Mouse (Mus musculus) telencephalon, adult 2 months (tissue): ENCODE data around the gene Snrpe.

Experiments
- DNase-seq: peaks from one replicate; pipeline ENCODE4 v3.0.0-alpha.2; 2011; ENCODE audit warnings: low read depth, low spot score

The Snrpe gene

DNA sequence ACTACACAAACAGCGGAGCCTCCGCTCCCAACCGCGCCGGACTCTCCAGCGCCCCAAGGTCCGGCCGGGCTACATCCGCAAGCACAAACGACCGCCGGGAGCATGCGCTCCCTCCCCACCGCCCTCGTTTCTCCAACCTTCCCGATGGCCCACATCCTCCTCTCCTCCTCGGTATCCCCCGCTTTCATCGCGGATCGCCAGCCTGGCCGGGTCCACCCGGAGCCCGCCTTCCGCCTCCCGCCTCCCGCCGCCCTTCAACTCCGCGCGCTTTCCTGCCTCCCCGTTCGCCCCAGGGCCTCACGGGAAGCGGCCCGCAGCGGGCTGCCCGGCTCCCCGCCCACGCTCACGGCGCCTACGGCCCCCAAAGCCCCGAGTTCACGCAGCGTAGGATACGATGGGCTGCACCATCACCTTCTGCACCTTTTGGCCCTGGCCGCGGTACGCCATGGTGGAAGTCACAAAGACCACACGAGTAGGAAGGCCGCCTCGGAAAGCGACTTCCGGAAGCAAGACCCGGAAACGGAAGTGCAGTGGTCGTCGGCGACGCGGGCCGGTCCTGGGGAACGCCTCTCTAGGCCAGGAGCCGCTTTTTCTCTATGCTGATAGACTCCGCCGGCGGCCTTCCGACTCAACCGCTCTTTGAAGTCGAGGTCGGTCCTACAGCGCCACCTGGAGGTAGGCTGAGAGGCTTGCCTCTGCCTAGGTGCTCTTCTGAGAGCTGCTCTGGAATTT is at the start of gene Snrpe:
Gene Snrpe (minus strand): TSS at position 521 of the 732 bp plus-strand sequence.
- peak; percentile 99 for DNase-seq

DNA sequence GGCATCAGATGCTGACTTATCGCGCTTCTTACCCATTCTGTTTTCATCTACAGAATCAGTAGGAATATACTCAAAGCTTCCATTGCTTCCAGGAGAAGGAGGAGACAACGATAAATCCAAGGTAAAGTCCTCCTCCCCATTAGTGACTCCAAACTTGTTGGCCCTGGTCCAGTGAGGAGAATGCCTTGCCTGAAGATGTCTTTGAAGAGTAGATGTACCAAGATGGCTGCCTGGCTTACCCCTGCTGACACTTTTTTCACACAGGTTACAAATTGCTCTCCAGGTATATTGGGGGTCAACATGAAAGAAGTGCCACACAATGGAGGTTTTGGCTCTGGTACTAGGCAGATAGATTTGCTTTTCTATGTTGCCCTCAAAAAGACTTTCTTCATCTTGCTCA is 48.8 kb upstream of the Snrpe start:
- DNase-seq = no peak

DNA sequence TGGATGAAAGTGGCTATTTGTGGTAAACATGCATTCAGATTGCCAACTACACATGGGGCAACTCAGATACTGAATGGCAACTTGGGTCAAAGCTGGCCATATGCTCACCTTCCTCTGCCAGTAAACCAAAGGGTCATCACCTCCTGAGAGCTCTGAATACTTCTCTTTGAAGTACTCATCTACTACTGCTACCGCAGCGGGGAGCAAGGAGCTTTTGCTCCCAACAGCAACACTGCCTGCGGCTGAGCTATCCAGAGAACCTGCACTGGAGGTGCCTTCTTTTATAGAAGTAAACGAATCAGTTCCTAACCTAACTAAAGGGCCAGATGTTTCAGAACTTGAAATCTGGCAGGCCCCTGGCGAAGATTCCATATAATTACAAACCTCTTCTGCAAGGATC is 46.7 kb upstream of the Snrpe start:
- DNase-seq = no peak

DNA sequence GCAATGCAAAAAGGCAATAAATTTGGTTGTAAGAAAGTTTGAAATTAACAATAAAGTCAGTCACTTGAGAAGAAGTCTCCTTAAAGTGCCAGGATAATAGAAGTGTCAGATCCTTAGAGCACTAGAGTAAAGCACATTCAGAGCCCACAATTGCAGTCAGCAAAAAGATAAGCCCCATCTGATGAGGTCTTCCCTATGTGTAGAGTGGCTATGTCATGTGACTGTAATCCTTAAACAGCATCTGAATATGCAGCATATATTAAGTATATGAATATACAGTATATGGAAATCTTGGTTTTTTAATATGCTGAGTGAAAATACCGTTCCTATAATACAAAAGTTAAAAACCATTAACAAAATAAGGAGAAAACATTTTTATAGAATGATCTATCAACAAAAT is 42.9 kb upstream of the Snrpe start:
- no peak for DNase-seq

DNA sequence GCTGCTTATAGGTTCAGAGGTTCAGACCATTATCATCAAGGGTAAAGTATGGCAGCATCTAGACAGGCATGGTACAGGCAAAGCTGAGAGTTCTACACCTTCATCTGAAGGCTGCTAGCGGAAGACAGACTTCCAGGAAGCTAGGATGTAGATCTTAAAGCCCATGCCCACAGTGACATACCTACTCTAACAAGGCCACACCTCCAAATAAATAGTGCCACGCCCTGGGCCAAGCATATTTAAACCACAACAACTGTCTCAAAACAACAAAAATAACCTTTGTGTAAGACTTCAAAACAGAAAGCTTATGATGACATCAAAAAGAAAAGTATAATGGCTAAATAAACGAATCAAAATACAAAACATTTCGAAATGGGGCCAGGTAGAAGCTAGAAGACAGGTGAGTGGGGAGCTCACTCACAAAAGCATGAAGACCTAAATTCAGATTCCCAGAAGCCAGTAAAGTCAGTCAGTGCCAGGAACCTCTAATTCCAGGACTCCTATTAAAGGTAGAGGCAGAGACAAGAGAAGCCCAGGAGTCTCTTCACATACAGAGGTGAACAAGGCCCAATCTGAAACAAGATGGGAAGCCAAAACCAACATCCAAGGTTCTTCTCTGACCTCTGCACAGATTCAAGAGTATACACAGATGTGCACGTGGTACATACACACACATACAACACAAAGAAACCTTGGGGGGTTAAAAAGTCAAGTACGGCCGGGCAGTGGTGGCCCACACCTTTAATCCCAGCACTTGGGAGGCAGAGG is 40.4 kb upstream of the Snrpe start:
- no peak for DNase-seq

DNA sequence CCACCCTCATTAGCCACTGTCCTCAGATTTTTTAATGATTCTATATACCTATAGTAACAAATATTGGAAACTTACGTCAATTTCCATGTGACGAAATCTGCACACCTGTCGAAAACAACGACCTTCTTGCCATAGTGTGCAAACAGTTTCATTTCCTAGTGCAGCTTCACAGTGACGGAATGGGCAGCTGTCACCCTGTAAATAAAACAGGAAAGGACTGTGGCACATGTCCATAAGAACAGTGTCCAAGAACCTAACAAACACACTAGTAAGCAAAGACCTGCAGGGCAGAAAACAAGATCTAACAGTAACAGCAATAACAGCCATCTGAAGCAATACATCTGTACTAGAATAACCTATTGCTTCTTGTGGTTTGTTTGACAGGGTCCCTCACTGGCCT is 35.6 kb upstream of the Snrpe start:
- no peak for DNase-seq

DNA sequence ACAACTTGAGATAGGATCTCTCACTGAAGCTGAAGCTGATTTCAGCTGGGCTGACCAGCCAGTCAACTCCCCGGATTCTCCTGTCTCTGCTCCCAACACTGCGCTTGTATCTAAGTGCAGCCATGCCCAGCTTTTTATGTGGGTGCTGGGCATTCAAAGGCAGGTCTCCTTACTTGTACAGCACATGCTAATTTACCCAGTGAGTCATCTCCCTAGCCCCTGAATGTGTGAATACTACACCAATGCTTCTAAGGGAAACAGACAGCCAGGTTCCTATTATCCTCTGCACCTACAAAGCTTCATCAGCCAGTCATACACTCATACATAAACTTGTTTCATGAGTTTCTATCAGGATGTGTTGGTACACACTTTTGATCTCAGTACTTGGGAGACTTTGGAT is 31.1 kb upstream of the Snrpe start:
- DNase-seq = no peak

DNA sequence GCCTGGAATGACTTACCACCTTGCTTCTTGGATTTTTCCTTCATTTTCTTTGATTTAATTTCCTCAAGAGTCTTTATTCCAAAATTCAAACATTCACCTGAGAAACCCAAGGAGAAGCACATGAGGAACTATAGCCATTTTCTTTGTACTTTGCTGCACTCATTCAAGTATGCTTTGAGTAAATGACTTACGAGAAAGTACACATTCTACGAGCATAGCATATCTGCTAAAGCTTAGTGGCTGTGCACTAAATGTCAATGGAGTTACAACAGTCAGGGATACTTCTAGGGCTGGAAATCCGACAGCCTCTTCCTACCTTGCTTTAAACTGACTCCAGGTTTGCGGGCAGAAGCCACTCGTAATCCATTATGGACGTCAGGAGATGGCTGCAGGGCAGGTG is 28.4 kb upstream of the Snrpe start:
- DNase-seq = no peak

DNA sequence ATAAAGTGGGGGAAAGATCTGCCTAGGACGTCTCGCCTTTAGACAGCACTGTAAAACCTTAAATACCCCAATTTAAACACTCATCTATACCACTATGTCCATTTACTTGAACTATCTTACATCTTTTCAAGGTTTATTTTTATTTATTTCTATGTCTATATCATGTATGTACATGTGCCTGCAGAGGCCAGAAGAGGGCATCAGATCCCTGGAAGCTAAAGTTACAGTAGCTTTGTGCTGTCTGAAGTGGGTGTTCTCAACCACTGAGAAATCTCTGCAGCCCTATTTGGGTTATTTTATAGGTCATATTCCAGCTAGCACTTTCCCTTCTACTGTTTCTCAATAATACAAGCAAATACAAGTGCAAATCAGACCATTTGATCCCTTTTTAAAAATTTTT is 22.1 kb upstream of the Snrpe start:
- no peak for DNase-seq

DNA sequence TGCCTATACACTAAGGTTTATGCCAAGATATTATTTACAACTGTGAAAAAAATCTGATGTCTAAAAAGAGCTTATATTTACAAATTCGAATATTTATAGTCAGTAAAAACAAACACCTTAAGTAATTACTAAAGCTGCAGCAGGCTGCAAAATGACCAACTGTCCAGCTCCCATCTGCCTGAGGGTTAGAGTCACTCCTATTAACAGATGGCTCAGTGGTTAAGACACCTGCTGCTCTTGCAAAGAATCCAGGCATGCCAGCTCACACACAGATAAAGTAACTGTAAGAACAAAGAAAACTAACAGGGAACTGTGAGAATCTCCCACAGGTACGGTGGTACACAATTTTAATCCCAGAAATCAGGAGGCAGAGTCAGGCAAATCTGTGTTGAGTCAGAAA is 15.0 kb upstream of the Snrpe start:
- DNase-seq = no peak

DNA sequence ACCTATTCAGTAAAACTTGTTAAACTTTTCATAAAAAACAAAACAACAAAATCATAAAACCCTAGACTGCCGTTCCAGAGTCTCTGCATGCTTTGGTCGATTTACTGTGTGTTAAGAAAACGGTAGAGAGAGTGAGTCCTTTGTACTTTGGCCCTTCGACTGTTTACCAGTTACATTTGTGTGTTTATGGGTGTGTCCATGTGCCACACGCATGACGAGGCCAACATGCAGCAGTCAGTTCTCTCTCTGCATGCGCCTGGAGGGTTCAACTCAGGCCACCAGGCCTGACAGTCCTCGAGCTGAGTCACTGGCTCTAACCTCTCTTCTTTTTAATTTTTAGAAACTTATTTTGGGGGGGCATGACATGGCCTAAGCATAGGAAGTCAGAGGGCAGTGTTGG is 8.2 kb upstream of the Snrpe start:
- no peak for DNase-seq

DNA sequence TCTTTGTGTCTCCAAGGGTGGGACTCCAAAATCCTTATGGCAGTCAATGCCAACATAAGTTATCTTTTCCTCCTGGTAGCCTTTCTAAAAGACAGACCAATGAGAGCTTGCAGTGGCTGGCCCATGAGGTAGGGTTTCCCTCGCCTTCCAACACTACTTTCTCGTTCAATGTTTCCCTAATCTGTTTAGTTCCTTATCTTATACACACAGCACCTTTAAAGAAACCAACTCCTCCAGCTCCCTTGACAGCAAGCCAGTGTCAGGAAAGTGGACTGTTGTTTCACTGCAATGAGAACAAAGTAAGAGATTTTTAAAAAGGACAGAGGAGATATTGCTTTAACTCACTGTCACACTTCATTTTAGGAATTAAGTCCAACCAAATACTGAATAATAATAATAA is 7.8 kb upstream of the Snrpe start:
- DNase-seq = no peak

DNA sequence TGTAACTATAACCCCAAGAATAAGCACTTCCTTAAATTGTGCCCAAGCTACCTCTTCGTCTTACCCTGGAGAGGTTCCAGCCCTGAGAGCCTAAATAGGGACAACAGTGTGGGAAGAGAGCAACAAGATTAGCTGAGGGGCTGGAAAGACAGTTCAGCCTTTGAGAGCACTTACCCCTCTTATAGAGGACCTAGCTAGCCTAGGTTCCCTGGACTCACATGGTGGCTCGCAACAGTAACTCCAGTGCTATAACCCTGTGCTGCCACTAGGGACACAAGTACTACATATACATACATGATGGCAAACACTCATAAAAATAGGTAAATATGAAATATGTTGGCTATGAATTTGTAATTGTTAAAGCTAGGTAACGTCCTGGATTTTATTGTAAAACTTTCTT is 3.7 kb upstream of the Snrpe start:
- no peak for DNase-seq

DNA sequence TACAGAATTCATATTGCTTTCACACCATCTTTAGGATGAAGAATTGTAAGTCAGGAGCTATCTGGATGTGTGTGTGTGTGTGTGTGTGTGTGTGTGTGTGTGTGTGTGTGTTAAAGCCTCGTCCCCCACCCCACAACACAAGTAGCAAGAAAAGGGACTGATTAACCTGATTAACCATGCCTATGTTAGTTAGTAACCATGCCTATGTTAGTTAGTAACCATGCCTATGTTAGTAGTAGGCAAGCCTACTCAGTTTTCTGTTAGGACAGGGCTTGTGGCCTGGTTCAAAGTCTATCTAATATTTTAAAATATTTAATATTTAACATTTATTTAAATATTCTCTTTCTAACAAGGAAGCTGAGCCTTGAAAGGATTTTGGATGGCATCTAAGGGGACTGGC is 1.3 kb upstream of the Snrpe start:
- no peak for DNase-seq

DNA sequence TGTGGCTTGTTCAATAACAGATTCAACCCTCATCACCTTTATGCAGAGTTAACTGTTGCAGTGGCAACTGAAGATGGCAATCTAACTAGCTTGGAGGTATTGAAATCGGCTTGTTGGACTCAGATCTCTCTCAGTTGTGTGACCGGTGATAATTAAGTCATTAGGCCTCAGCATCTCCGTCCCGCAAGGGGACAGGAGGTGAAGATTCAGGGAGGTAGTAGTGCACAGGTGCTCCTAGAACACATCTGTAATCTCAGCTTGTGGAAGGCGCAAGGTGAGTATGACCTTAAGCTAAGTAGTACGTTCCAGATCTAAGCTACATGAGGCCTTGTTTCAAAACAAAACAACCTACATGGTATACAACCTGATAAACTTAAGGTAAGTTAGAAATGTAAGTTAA is 510 bp upstream of the Snrpe start:
- DNase-seq = no peak

DNA sequence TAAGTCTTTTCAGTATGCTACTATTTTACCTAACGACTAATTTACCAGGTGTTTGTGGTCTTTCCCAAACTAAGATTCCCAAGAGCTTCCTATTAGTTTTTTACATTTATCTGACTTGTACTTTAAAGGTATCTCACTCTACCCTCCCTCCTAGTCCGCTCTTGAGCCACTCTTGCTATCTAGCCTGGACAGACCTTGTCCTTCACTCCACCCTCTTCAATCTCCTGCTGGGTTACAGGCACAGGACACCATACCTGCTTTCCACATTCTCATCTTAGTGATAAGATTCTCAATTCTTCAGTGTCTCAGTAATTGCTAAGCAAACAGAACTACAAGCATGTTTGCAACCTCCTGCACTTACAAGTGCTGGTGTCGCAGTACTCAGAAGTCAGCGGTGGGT is 6.9 kb downstream of the Snrpe start:
- DNase-seq = no peak

DNA sequence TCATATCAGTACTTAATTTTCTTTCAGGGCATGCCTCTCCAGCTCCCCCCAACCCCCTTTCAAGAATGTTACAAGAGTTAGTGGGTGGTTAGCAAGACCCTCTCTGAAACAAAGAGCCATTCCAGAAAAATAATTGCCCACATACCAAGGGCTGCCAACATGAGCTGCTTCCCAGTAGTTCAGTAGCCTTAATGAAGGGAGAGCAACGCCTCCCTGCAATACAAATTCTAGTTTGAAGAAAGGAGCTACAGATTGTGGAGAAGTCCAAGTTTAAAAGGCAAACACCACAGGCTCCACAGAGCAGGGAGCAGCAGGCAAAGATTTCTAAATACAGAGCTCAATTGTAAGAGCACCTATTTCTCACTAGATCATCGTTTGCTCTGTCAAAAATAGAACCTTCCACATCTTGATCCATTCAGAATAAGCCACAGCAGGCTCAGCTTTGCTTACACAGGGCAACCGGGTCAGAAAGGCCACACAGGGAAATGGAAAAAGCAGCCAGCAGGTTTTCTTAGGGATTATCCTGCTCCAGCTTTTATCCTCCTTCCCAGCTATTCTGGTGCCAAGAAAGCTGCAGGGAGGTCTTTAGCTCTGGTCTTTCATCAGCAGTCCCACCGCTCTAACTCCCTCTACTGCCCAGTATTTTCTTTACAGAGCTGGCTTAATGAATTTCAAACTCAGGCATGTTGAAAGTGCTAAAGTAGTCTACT is 13.6 kb downstream of the Snrpe start:
- no peak for DNase-seq

DNA sequence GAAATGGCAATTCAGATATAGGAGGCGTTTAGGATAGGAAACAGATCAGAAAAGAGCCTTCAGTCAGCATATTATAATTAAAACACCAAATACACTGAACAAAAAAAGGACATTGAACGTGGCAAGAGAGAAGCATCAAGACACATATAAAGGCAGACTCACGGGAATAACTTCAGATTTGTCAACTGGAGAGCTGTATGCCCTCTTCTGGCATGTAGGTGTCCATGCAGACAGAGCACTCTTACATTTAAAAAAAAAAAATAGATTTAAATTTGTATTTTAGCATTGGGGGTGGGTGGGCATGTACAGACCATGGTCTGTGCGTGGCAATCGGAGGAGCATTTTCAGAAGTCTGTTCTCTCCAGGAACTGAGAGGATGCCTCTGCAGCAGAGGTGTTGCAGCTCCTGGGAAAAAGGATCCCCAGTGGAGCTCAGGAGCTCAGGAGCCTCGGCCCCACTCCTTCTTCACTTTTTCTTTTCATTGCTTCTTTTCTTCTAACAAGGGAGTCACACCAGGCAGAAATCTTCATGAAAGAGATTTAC is 24.0 kb downstream of the Snrpe start:
- no peak for DNase-seq

DNA sequence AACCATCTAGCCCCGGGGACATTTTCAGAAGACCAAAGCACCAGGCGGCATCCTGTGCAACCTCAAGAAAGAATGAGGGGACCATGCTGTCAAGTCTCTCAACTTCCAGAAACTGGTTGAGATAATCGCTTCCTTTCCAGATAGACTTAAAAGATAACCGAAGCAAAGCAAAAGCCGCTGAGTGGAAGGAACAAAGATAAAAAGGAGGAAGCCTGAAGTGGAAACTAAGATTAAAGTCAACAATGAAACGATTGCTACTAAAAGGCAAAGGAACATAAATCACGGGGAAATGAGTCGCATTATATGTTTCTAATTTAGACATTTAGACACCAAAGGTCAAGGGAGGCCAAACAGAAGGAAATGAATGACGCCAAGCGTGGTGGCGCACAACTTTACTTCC is 38.8 kb downstream of the Snrpe start:
- no peak for DNase-seq
